11 mouse cellular contexts compared by ENCODE assay signal in genomic region chr5:143572195-143572594, GRCm38 (mm10). TPM values are rescaled to one million over a fixed set of nuclear protein-coding genes. Genes with fewer than 3 reads are reported as not detected.
DNase-seq lines count a peak whose midpoint lies in the region; TF ChIP-seq lines count a peak whose summit lies in the region.
"Had no signal": no experiment of that assay in that cellular context is flagged by ENCODE, and none has a peak within 500 bp of the region (broad histone marks: within the 10 kb centered on the region; RNA-seq: fewer than 3 reads in every experiment).

No protein-coding gene starts in this region.

- no peak for TF ChIP-seq POLR2A in cerebellum, adult 2 months (IDR thresholded peaks at IDR 0.05; ENCODE audit: borderline replicate concordance, insufficient read depth, low read length)

- DNase-seq in ovary, postnatal 36 days (ENCODE audit: low spot score): peak; percentile 28
- no peak for DNase-seq in ovary, postnatal 14 days (ENCODE audit: low spot score)
- DNase-seq in heart, postnatal 10 days: peak; percentile 87 to 89
- DNase-seq in kidney, postnatal 4 days: peak; percentile 78 to 84
- peak; percentile 69 for DNase-seq in testis, postnatal 14 days (ENCODE audit: low spot score)
- DNase-seq in cerebellum, adult 2 months: no peak
- no peak for DNase-seq in spleen, adult 18-20 months
- DNase-seq in spleen, postnatal 14 days (ENCODE audit: low spot score in 2 of 2): no peak

- WGBS in cerebellum, adult 2 months: 73% methylated on average over 5 of the region's 5 CpGs

- H3K27ac ChIP-seq in cerebellum, adult 2 months (ENCODE audit: insufficient read depth, low read length): no peak overlapping the region
- H3K27ac ChIP-seq: hindbrain, embryonic 13.5 days; macrophage had no signal

- no peak for TF ChIP-seq CTCF in cerebellum, adult 2 months (IDR thresholded peaks at IDR 0.05; ENCODE audit: borderline replicate concordance, insufficient read depth, low read depth, low read length)

- intact Hi-C loops in heart, postnatal 10 days (cut with DNase I): no loop called here

- H3K4me3 ChIP-seq in cerebellum, adult 2 months (replicated peaks; ENCODE audit: insufficient read depth, low read depth, low read length): no peak overlapping the region
- H3K4me3 ChIP-seq: hindbrain, embryonic 13.5 days had no signal

- H3K4me1 ChIP-seq in cerebellum, adult 2 months (ENCODE audit: control insufficient read depth, insufficient read depth, low read length): no peaks in the 10 kb centered on the region
- H3K4me1 ChIP-seq: hindbrain, embryonic 13.5 days had no signal

- H3K27me3 ChIP-seq in cerebellum, adult 2 months (ENCODE audit: control insufficient read depth, insufficient read depth, low read length): no peaks in the 10 kb centered on the region
- H3K27me3 ChIP-seq: CH12.LX; hindbrain, embryonic 13.5 days had no signal

RNA-seq across cellular contexts. Expression of gene Rac1, which starts 44.4 kb away (rescaled TPM):
- total RNA-seq in heart, postnatal 10 days (2021): 100 to 1,000 TPM; 314 to 339 TPM
- polyA plus RNA-seq in cerebellum, adult 2 months (2012; rRNA removed): 557 and 572 TPM in 2 replicates

RNA-seq across cellular contexts. Expression of gene Cyth3, which starts 50.1 kb away (rescaled TPM):
- total RNA-seq in heart, postnatal 10 days (2021): 100 to 1,000 TPM in 1 of 2 experiments, 10 to 100 TPM in 1; 87.2 to 125 TPM
- polyA plus RNA-seq in cerebellum, adult 2 months (2012; rRNA removed): 39.8 and 41.3 TPM in 2 replicates

Comparison
In these comparisons a context has a peak if more than half of its experiments do, and no peak if none do; other contexts are left out.
1. DNase-seq: peak in ovary, postnatal 36 days (single experiment), heart, postnatal 10 days (2 of 2), kidney, postnatal 4 days (2 of 2) and testis, postnatal 14 days (single experiment); none in ovary, postnatal 14 days (single experiment), cerebellum, adult 2 months (0 of 2), spleen, adult 18-20 months (0 of 2) and spleen, postnatal 14 days (0 of 2).